Mouse (Mus musculus): Measurements from ENCODE around the gene Pofut1.

GRCm38 (mm10) chr2:153305240-153305639, 63.9 kb downstream of the Pofut1 start:
- TF ChIP-seq CTCF (IDR thresholded peaks at IDR 0.05; ENCODE audit: low read depth, low read length) = no peak
- no peak for TF ChIP-seq POLR2A (IDR thresholded peaks at IDR 0.05; ENCODE audit: extremely low read depth, insufficient read depth, low read length)

Data from liver, adult 2 months (tissue).